Mouse (Mus musculus) spleen, adult 2 months (tissue): ENCODE measurements around the gene Tulp3. TPM values are rescaled to one million over a fixed set of nuclear protein-coding genes. Genes with fewer than 3 reads are reported as not detected.

Experiments used
- DNase-seq, 2 experiments: peaks; one replicate each; pipeline versions ENCODE4 v3.0.0 to v3.0.0-alpha.2; 2012 to 2021; ENCODE audit warnings: low spot score in 2 of 2, low read depth in 1 of 2
- H3K27ac ChIP-seq: fragments of 200-500 bp; 2 replicates; pipeline ENCODE4 v1.5.1; 2012; ENCODE audit warnings: low read length, inconsistent platforms; ENCODE audit not compliant: insufficient read depth
- H3K27me3 ChIP-seq: fragments of 200-500 bp; 2 replicates; pipeline ENCODE4 v1.6.1; 2012; ENCODE audit warnings: mild to moderate bottlenecking, moderate library complexity, low read length, inconsistent platforms; ENCODE audit not compliant: control insufficient read depth, insufficient read depth
- H3K36me3 ChIP-seq: fragments of 200-500 bp; 2 replicates; pipeline ENCODE4 v1.6.1; 2012; ENCODE audit warnings: mild to moderate bottlenecking, low read length, inconsistent platforms; ENCODE audit not compliant: control insufficient read depth, insufficient read depth
- H3K4me1 ChIP-seq: fragments of 200-500 bp; 2 replicates; pipeline ENCODE4 v1.6.1; 2011; ENCODE audit warnings: inconsistent platforms; ENCODE audit not compliant: control insufficient read depth, insufficient read depth, insufficient read length
- H3K4me3 ChIP-seq: fragments of 200-500 bp; 2 replicates; pipeline ENCODE4 v1.5.1; 2011; ENCODE audit warnings: mild to moderate bottlenecking, inconsistent platforms; ENCODE audit not compliant: insufficient read depth, insufficient read length; ENCODE audit errors: extremely low read depth
- CTCF ChIP-seq: fragments of 200-500 bp; IDR thresholded peaks from 2 replicates; pipeline ENCODE4 v1.5.1; 2011; ENCODE audit warnings: mild to moderate bottlenecking, inconsistent platforms; ENCODE audit not compliant: insufficient read depth, insufficient read length, insufficient replicate concordance; ENCODE audit errors: extremely low read depth
- POLR2A ChIP-seq: fragments of 200-500 bp; IDR thresholded peaks from 2 replicates; pipeline ENCODE4 v1.6.1; 2011; ENCODE audit warnings: low read depth, low read length, inconsistent platforms
- WGBS: fragments of 180-500 bp; shearing (Covaris S2); methylation state at CpG from one replicate; pipeline ENCODE4 v1.1.7; 2018; 5-methylcytosine and 5-hydroxymethylcytosine counted together
- polyA plus RNA-seq: library from polyadenylated mRNA; depleted of rRNA; stranded (reverse); fragments of >200 nt; gene quantifications from 2 replicates; pipeline ENCODE4 v1.2.3, GENCODE M21; 2012; rRNA removed

The Tulp3 gene
- polyA plus RNA-seq, 1 experiment: 5.9 TPM

DNA sequence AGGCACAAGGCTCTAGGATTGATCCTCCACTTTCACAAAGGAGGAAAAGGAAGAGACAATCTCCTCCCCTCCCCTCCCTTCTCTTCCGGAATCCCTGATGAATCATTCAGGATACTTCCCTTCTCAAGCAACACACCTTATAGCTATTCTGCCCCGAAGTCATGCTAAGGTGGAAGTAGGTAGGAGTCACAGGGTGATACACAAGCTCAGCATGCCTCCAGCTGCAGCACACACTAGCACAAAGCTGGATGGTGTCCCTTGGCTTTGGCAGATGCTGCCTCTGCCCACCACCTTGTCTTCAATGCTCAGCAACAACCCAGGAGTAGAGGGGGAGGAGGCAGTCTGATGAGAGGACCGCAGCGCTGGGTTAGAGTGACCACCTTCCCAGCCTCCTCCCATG lies 76.6 kb downstream of the Tulp3 start:
- Histone ChIP-seq H3K36me3 (no peaks in the 10 kb centered on the region), H3K4me3 (no peak overlapping the region), H3K4me1 (no peaks in the 10 kb centered on the region), H3K27me3 (no peaks in the 10 kb centered on the region), H3K27ac (no peak overlapping the region)
- DNase-seq: no peak
- no peak for TF ChIP-seq CTCF
- TF ChIP-seq POLR2A: no peak
- WGBS: 64% methylated on average over 4 of the region's 4 CpGs

- TF ChIP-seq CTCF (no peak), POLR2A (no peak)
- Histone ChIP-seq H3K4me3 (no peak overlapping the region), H3K27me3 (no peaks in the 10 kb centered on the region), H3K36me3 (no peaks in the 10 kb centered on the region), H3K4me1 (no peaks in the 10 kb centered on the region), H3K27ac (no peak overlapping the region)
- no peak for DNase-seq
- 77% methylated on average over 11 of the region's 11 CpGs for WGBS
Observed at GRCm38 (mm10) chr6:128277132-128278085, 78.2 kb downstream of the Tulp3 start.

- H3K4me3 ChIP-seq: no peak overlapping the region
- WGBS: 92% methylated on average over 6 of the region's 6 CpGs
- TF ChIP-seq CTCF (no peak), POLR2A (no peak)
Observed at GRCm38 (mm10) chr6:128276349-128276748, 79.3 kb downstream of the Tulp3 start.

GRCm38 (mm10) chr6:128275506-128276064 lies 80.1 kb downstream of the Tulp3 start:
- Histone ChIP-seq H3K27me3 (no peaks in the 10 kb centered on the region), H3K4me3 (no peak overlapping the region), H3K36me3 (no peaks in the 10 kb centered on the region), H3K27ac (no peak overlapping the region), H3K4me1 (no peaks in the 10 kb centered on the region)
- 90% methylated on average over 8 of the region's 8 CpGs for WGBS
- no peak for DNase-seq
- no peak for TF ChIP-seq POLR2A
- no peak for TF ChIP-seq CTCF

More at GRCm38 (mm10) chr6:128276349-128276748, 79.3 kb downstream of the Tulp3 start:
- Histone ChIP-seq H3K4me1 (no peaks in the 10 kb centered on the region), H3K27ac (no peak overlapping the region), H3K27me3 (no peaks in the 10 kb centered on the region), H3K36me3 (no peaks in the 10 kb centered on the region)
- no peak for DNase-seq

- 84% methylated on average over 1 of the region's 1 CpGs for WGBS
- TF ChIP-seq CTCF (no peak), POLR2A (no peak)
Observed at GRCm38 (mm10) chr6:128273507-128273906, 82.1 kb downstream of the Tulp3 start.

GRCm38 (mm10) chr6:128272754-128273153 lies 82.9 kb downstream of the Tulp3 start:
- no peak for DNase-seq
- WGBS: 95% methylated on average over 17 of the region's 17 CpGs
- H3K4me3 ChIP-seq: no peak overlapping the region
- no peak overlapping the region for H3K27ac ChIP-seq
- no peaks in the 10 kb centered on the region for H3K27me3 ChIP-seq
- no peaks in the 10 kb centered on the region for H3K36me3 ChIP-seq
- TF ChIP-seq POLR2A: no peak
- no peak for TF ChIP-seq CTCF
- H3K4me1 ChIP-seq: no peaks in the 10 kb centered on the region

More at GRCm38 (mm10) chr6:128273507-128273906, 82.1 kb downstream of the Tulp3 start:
- no peak overlapping the region for H3K27ac ChIP-seq
- no peak overlapping the region for H3K4me3 ChIP-seq
- no peaks in the 10 kb centered on the region for H3K36me3 ChIP-seq
- DNase-seq: no peak
- no peaks in the 10 kb centered on the region for H3K27me3 ChIP-seq
- no peaks in the 10 kb centered on the region for H3K4me1 ChIP-seq

Other genes starting within 250 kb of the Tulp3 start
- 29.8 and 30.6 TPM in 2 replicates for gene Tspan9, start 212.3 kb downstream of the Tulp3 start, polyA plus RNA-seq
- gene Tead4, start 55.0 kb downstream of the Tulp3 start, polyA plus RNA-seq: 0.41 and 0.67 TPM in 2 replicates
- gene Rhno1, start 7.1 kb upstream of the Tulp3 start, polyA plus RNA-seq: 14.9 and 16.0 TPM in 2 replicates
- 10.8 and 12.7 TPM in 2 replicates for gene Foxm1, start 7.1 kb upstream of the Tulp3 start, polyA plus RNA-seq
- gene Tex52, start 19.6 kb upstream of the Tulp3 start, polyA plus RNA-seq: 0.05 TPM in 1 of 2 replicates, not detected in the other
- not detected in 2 replicates for gene Gm44596, start 19.7 kb upstream of the Tulp3 start, polyA plus RNA-seq
- 0.28 and 0.35 TPM in 2 replicates for gene Nrip2, start 43.4 kb upstream of the Tulp3 start, polyA plus RNA-seq
- 23.0 and 32.6 TPM in 2 replicates for gene Itfg2, start 69.1 kb upstream of the Tulp3 start, polyA plus RNA-seq
- gene Fkbp4, start 82.8 kb upstream of the Tulp3 start, polyA plus RNA-seq: 46.3 and 60.3 TPM in 2 replicates
- gene Pzp, start 170.9 kb upstream of the Tulp3 start, polyA plus RNA-seq: 0.04 and 0.05 TPM in 2 replicates
- gene A2ml1, start 225.8 kb upstream of the Tulp3 start, polyA plus RNA-seq: not detected in 2 replicates